Mouse (Mus musculus): Measurements from ENCODE around the gene Fam117b.

The Fam117b gene

GRCm38 (mm10) chr1:59986626-59987025 lies 73.8 kb downstream of the Fam117b start:
- no peak for DNase-seq (ENCODE audit: low spot score)

GRCm38 (mm10) chr1:59987399-59988040 lies 74.7 kb downstream of the Fam117b start:
- no peak for DNase-seq (ENCODE audit: low spot score)

GRCm38 (mm10) chr1:59995646-59996045 lies 82.8 kb downstream of the Fam117b start:
- DNase-seq (ENCODE audit: low spot score): no peak

- DNase-seq (ENCODE audit: low spot score): no peak
Observed at GRCm38 (mm10) chr1:59997352-59997751, 84.5 kb downstream of the Fam117b start.

- DNase-seq (ENCODE audit: low spot score): no peak
Observed at GRCm38 (mm10) chr1:60000319-60000718, 87.5 kb downstream of the Fam117b start.

GRCm38 (mm10) chr1:60007337-60007736 lies 94.5 kb downstream of the Fam117b start:
- no peak for DNase-seq (ENCODE audit: low spot score)

- DNase-seq (ENCODE audit: low spot score): no peak
Observed at GRCm38 (mm10) chr1:60008743-60009142, 95.9 kb downstream of the Fam117b start.

- DNase-seq (ENCODE audit: low spot score): no peak
Observed at GRCm38 (mm10) chr1:60013779-60014178, 101.0 kb downstream of the Fam117b start.

- no peak for DNase-seq (ENCODE audit: low spot score)
Observed at GRCm38 (mm10) chr1:60015511-60015910, 102.7 kb downstream of the Fam117b start.

- DNase-seq (ENCODE audit: low spot score): no peak
Observed at GRCm38 (mm10) chr1:60016136-60016611, 103.4 kb downstream of the Fam117b start.

GRCm38 (mm10) chr1:60017031-60017469 lies 104.2 kb downstream of the Fam117b start:
- no peak for DNase-seq (ENCODE audit: low spot score)
